ENCODE assay signal across 19 mouse cellular contexts in genomic region chr12:117821394-117821793, GRCm38 (mm10).
"Had no signal": no experiment of that assay in that cellular context is flagged by ENCODE, and none has a peak within 500 bp of the region (broad histone marks: within the 10 kb centered on the region; RNA-seq: fewer than 3 reads in every experiment).

No protein-coding gene starts in this region.

- H3K27me3 ChIP-seq: limb, embryonic 12.5 days; limb, embryonic 15.5 days; stomach, embryonic 15.5 days had no signal

- H3K4me3 ChIP-seq: layer of hippocampus, adult 2 months; limb, embryonic 12.5 days; limb, embryonic 15.5 days; neural tube, embryonic 13.5 days; stomach, embryonic 15.5 days had no signal

- DNase-seq: kidney, adult 2 months; kidney, postnatal 25 days; left cerebral cortex, postnatal 4 days; liver, postnatal 0 days; lung, embryonic 14.5 days; midbrain, embryonic 14.5 days; right cerebral cortex, postnatal 25 days; spleen, adult 18-20 months; thymus, postnatal 25 days had no signal

- H3K9me3 ChIP-seq: limb, embryonic 12.5 days; limb, embryonic 15.5 days; neural tube, embryonic 13.5 days; stomach, embryonic 15.5 days had no signal

- H3K9ac ChIP-seq: limb, embryonic 12.5 days; limb, embryonic 15.5 days; liver, embryonic 14.5 days; liver, postnatal 0 days; lung, embryonic 14.5 days; neural tube, embryonic 13.5 days; stomach, embryonic 15.5 days had no signal

- H3K4me2 ChIP-seq: limb, embryonic 12.5 days; limb, embryonic 15.5 days; liver, embryonic 11.5 days; lung, embryonic 14.5 days; midbrain, embryonic 11.5 days; neural tube, embryonic 13.5 days; stomach, embryonic 15.5 days had no signal

- H3K27ac ChIP-seq: kidney, postnatal 0 days; layer of hippocampus, adult 2 months; limb, embryonic 12.5 days; limb, embryonic 15.5 days; liver, embryonic 14.5 days; macrophage; neural tube, embryonic 13.5 days; stomach, embryonic 15.5 days had no signal

- H3K4me1 ChIP-seq: limb, embryonic 12.5 days; limb, embryonic 15.5 days; neural tube, embryonic 13.5 days; stomach, embryonic 15.5 days had no signal

- ATAC-seq: liver, postnatal 0 days had no signal

- H3K36me3 ChIP-seq: limb, embryonic 12.5 days; limb, embryonic 15.5 days; neural tube, embryonic 13.5 days; stomach, embryonic 15.5 days had no signal
